Mouse (Mus musculus) heart, adult 18-20 months (tissue): ENCODE data around the gene Gm3625. TPM values are rescaled to one million over a fixed set of nuclear protein-coding genes. Genes with fewer than 3 reads are reported as not detected.
"Not testable (repeated sequence)": the region's sequence is repeated elsewhere in the genome, so short reads cannot be mapped to it uniquely, and the experiment has no call there.

Experiments used
- DNase-seq, 2 experiments: peaks; one replicate each; pipeline ENCODE4 v3.0.0; 2021 to 2022; ENCODE audit warnings: mixed read lengths in 1 of 2
- total RNA-seq, 2 experiments: library from RNA; stranded (reverse); gene quantifications; 2 replicates each; pipeline ENCODE4 v1.2.3; 2021

Gm3625 gene
- total RNA-seq, 2 experiments from 2014 or later: not detected

DNA sequence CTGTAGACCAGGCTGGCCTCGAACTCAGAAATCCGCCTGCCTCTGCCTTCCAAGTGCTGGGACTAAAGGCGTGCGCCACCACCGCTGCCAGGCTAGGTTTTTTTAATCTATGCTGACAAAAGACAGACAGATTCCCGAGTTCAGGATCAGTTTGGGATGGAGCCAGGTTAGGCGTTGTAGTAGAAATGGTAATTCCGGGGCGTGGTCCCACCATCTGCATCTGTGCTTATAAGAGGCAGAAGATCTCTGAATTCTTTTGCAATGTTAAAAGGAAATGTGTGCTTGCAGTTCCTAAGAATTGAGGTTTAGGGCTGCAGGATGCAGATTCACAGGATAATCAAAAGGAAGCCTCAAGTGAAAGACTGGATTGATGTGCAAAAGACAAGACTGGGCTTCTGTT lies 35.8 kb downstream of the Gm3625 start:
- DNase-seq: no peak

DNA sequence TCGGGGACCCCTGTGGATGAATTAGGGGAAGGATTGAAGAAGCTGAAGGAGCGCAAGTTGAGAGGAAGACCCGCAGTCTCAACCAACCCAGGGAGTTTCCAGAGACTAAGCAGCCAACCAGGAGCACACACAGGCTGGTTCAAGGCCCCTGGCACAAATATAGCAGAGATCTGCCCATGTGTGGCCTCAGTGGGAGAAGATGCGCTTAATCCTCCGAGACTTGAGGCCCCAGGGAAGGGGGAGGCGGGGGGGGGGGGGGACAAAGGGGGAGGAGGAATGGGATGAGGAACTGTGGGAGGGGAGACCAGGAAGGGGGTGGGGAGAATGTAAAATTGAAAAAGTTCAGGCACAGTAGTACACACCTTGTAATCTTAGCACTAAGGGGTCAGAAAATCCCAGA lies 37.3 kb downstream of the Gm3625 start:
- no peak for DNase-seq

DNA sequence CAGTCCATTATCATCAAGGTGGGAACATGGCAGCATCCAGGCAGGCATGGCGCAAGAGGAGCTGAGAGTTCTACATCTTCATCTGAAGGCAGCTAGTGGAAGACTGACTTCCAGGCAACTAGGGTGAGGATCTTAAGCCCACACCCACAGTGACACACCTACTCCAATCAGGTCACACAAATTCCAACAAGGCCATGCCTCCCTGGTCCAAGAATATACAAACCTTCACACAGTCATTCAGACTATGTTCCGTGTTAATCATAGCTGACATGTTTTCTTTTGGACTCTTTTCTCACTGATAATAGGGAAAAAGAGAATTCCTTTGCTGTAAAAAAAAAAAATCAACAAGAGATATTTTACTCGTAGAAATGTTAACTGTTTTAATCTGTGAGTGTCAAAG lies 39.0 kb downstream of the Gm3625 start:
- DNase-seq: not testable (repeated sequence)

DNA sequence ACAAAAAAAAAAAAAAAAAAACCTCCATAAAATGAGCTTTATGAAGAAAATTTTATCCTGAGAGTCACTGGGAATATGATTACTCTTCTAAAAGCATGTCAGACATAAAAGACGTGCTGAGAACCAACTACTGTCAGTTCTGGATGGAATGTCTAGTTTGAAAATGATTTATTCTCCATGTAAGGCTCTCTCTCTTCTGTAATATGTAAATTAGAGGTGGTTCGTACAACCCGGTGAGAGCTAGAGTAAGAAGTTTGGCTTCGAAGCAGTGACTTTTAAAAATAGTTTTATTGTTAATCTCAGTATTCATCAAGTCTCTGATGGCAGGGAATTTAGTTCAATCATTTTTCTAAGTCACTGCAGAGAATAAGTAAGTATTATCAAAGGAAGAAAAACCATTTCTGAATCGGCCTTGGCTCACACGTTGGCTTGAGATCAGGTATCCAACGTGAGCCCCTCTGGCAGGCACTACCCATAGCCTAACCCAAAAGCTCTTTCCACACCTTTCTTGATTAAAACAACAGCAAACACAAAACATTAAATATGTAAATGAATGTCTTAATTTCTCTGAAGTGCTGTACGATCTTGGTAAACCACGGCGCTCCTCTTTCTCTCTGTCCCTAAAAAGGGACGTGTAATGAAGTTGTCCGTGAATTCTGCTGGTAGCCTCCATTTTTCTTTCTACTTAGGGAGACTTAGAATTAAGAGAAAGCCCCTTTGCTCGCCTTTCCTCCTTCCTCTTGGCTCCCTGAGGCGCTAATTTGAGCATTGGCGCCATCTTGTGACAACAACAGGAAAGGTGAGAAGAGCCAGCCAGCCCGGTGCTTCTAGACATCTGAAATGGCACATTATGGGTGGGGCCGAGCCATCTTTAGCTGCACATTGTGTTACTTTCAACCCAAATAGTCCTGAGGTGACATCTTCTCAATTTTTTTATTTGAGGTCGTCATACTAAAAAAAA lies 44.4 kb downstream of the Gm3625 start:
- DNase-seq: peak; percentile 81 to 86

DNA sequence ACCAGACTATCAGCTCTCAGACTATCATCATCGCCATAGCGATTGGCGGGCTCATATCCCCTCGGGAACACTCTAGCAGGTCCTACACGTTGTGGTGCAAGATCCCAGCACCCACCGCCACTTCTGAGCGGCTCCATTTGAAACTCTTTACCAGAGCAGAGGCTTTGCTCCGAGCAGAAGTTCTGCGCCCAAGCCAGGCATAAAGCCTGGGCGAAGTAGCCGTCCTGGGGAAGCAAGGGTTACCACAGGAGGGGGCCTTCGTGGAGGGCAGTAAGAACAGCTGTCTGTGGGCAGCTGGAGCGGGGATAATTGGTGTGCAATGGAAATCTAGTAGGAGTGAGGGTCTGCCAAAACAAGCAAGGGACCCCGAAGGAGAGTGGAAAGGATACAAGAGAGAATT lies 45.2 kb downstream of the Gm3625 start:
- DNase-seq: no peak

DNA sequence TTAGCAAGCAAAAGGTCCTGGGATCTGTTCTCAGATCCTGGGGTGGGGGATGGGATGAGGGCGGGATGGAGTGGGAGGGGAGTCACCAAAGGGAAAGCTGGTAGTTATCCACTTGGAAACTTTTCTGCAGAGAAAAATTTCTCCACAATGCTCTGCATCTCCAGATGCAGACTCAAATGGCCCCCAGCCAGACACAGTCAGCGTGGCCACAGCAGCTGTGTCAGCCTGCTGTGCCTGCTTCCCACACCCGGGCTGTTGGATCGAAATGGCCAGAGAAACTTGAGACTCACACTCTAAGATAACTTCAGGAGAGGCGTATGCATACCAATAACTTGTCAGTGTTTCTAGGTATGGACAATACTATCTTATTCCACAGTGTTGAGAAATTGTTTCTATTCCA lies 46.2 kb downstream of the Gm3625 start:
- DNase-seq: peak; percentile 73 to 79

DNA sequence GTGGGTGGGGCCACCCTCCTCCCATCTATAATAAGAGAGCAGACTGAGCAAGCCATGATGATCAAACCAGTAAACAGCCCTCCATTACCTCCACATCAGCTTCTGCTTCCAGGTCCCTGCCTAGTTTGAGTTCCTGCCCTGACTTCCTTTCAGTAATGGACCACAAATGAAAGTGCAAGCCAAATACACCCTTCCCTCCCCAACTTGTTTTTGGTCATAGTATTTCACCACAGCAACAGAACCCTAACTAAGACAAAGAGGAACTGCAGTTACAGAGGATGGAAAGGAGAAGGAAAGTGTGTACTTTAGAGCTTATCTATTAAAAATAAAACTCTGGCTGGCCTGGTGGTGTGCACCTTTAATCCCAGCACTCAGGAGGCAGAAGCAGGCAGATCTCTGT lies 47.3 kb downstream of the Gm3625 start:
- DNase-seq: no peak

DNA sequence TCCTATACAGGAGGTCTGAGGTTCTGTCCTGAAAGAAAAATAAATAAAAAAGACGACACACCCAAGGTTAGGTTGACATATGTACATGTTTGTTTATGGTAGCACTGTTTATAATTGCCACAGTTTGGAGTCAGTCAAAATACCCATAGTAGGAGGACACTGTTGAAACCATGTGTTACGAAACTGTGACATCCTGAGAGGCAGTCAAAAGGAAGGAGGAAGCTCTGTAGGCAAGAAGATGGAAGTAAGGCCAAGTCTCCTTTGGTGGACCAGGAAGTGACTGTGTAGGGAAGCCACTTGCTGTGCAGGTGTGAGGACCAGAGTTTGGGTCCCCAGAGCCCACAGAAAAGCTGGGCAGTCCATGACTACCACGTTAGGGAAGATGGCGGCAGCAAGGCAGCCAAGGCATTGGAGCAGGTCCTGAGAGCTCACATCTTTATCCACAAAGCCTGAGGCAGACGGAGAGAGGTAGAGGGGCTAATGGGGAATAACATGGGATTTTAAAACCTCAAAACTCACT lies 48.3 kb downstream of the Gm3625 start:
- no peak for DNase-seq

Other genes starting within 250 kb of the Gm3625 start
- gene Ncoa1, start 115.7 kb downstream of the Gm3625 start, total RNA-seq: 10 to 100 TPM; 28.9 to 29.0 TPM
- gene Itsn2, start 289 bp downstream of the Gm3625 start, total RNA-seq: 10 to 100 TPM; 36.6 to 37.3 TPM
- gene Fam228a, start 145.5 kb upstream of the Gm3625 start, total RNA-seq: under 1 TPM; 0.15 to 0.23 TPM
- 1 to 10 TPM; 4.1 to 4.2 TPM for gene Pfn4, start 176.1 kb upstream of the Gm3625 start, total RNA-seq
- 1 to 10 TPM; 3.1 to 3.4 TPM for gene Fam228b, start 176.3 kb upstream of the Gm3625 start, total RNA-seq
- gene Sf3b6, start 224.6 kb upstream of the Gm3625 start, total RNA-seq: 10 to 100 TPM; 41.5 TPM
- gene Fkbp1b, start 248.7 kb upstream of the Gm3625 start, total RNA-seq: under 1 TPM in 1 of 2 experiments, not detected in 1; 0.74 TPM